Mouse (Mus musculus): ENCODE results near the gene Rac2.

Gene Rac2

DNA sequence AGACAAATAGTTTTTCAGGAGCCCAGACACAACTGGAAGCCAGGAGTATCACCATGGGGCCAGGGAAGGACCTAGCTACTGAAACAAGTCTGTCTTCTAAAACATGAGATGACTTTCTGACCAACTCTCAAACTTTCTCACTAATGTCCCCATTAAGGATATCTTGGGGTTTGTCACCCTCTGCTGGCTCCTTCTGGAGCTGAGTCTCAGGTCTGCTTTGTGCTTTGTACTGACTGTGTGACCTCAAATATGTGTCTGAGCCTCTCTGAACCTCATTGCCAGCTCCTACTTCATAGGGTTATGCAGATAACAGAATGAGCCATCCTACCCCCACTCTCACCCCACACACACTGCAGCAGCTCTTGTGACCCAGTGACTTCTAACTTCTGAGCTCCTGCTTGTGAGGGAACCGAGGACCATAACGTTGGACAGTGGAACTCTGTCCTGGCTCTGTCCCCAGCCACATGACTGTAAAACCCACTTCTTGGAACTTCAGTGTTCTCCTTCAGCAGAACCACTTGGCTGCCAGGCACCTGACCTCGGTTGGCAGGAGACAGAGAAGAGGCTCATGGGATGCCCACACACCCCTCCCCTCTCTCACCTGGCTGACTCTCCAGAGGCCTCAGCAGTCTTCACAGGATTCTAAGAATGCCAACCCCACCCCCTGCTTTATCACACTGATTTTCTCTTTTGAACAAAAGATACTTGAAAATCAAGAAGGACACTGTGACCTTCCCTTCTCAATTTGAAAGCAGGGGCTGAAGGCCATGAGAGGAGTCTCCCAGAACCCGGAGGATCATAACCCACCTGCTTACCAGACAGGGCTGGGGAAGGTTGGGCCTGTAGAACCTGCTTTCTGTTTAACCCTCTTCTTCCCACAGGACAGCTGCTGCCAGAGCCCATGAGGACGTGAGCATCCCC, 24.9 kb downstream of the Rac2 start:
- DNase-seq (ENCODE audit: low spot score in 2 of 2): no peak

DNA sequence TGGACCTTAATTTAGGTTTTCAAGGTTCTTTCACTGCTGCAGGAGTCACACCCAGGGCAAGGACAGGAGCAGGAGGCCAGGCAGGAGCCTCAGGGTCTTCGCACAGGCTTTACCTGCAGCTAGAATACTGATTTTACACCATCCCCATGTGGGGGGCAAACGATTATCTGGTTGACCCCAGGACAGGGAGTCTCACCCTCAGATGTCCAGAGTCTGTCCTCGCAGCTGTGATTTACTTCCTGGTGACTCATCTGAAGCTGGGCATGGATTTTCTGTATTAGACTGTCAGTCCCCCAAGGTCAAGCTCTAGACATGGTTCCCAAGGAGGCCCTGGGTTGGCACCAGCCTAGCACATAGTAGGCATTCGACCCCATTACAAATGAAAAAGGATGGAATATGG, 26.5 kb downstream of the Rac2 start:
- DNase-seq (ENCODE audit: low spot score in 2 of 2): no peak

DNA sequence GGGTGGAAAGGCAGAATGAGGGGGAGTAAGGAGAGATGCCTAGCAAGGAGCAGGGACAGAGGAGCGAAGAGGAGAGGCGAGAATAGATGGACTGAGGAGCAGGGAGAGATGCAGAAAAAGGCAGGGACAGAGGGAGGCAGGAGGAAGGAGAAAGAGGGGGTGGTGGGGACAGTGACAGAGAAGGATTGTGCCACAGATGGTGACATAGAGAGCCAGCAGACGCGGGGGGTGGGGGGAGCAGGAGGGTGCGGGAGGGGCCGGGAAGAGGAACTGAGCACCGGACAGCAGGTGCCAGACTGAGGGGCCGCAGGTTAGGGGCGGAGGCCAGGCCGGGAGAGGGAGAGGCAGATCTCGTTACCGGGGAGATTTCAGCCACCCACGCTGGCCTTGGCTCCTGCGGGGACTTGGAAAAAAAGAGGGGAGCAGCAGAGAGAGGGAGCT, 28.0 kb downstream of the Rac2 start, which contains the start of gene Sstr3:
TSS of gene Sstr3 (minus strand) at position 125 of the 441 bp plus-strand sequence.
- no peak for DNase-seq (ENCODE audit: low spot score in 2 of 2)

DNA sequence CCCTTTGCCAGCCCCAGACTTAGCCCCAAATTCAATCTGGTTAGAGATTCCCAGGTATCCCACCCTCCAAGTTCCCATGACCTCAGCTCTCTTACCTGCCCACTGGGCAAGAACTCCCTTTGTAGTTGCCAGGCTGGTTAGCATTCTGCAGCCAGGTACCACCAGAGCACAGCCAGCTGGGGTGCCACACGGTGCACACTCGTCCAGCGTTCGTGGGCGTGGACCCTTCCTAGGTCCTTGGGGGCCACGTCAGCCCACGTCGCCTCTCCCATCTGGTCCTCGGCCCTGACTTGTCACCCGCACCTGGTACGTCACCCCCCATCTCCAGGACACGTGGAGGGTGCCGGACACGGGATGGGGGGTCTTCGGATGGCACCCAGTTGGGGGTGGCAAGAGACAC, 28.5 kb downstream of the Rac2 start:
- DNase-seq (ENCODE audit: low spot score in 2 of 2): no peak

- no peak for DNase-seq (ENCODE audit: low spot score in 2 of 2)
Measured at GRCm38 (mm10) chr15:78542767-78543303, 29.7 kb downstream of the Rac2 start.

DNA sequence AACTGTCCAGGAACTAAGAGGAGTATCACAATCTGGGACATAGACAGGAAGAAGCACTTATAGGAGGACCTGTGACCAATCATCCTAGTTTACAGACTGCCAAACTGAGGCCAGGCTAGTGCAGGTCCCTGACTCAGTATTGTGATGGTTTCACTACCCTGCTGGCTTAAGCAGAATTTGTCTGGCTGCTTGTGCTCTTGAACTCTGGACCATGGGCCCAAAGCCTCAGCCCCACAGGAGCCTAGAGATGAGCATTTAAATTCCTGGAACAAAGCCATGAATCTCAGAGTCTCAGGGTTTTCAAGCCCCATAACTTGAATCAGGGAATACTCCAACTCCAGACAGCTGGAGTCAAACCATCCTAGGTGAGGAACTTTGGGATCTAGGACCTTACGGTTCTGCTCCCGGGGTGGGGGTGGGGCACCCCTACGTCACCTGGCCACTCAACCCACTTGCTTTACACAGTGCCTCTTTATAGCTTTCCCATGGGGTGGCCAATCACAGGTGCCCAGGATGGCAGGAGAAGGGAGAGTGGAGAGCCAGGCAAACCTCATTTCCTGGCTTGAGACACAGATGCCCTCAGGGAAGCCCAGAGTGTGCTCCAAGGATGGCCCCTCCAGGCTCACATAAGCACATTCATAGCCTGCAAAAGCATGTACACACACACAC, 30.4 kb downstream of the Rac2 start:
- no peak for DNase-seq (ENCODE audit: low spot score in 2 of 2)

DNA sequence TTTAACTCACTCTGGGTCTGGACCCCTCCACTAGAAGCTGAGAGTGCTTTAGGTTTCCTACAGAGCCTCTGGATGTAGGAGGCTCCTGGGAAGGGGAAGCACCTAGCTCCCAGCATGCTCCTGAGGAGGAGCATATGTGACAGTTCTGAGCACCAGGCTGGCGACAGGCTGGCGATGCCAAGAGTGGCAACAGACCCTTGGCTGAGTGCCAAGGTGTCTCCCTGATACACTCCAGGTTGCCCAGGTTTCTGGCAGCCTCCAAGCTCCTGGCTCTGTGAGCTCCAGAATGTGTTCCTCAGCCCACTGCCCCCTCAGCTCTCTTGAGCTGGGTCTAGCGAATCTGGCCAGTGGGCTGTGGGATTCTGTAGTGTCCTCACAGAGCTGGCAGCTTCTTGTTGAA, 31.0 kb downstream of the Rac2 start:
- no peak for DNase-seq (ENCODE audit: low spot score in 2 of 2)

DNA sequence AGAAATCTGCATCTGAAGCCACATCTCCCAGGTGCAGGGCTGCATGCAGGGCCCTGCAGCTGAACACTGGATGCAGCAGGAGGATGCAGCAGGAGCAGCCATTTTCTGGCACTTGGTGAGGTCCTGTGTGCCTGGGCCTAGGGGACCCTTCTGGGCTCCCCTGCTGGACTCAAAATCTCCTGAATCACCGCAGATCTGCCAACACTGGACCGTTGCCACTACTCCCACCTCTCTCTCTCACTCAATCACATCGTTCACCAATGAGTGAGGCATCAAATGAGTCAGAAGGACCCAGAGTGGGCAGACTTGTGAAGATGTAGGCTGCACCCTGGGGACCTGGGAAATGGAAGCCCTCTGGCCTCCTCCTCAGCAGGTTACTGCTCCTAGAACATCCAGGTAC, 31.5 kb downstream of the Rac2 start:
- DNase-seq (ENCODE audit: low spot score in 2 of 2): no peak

DNA sequence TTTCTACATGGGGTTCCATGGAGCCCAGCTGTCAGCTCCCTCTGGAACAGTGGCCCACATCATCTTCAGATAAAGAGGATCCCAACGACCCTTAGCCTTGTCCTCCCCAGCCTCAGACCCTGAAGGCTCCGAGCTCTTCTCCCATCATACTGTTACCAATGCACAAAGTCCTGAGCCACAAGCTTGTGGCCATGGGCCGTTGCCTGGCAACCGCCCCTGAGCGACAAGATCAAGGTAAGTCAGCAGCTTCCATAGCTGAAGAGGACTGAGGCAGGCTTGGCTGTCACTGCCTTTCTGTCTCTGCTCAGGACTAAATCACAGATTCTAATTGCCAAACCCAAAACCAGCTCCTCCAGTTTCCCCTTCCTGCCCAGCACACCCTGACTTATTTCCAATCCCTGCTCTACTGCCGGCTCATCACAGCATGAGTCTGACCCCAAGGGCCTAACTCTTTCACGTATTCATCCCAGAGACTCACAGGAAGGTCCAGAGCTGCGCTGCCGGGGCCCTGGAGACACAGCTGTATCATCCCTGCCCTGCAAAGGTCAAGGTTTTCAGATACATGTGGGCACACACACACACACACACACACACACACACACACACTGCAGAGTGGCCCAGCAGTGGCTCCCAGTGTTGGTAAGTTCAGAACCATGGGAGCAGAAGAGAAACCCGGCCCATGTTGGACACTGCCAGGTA, 36.7 kb downstream of the Rac2 start:
- DNase-seq (ENCODE audit: low spot score in 2 of 2): no peak

DNA sequence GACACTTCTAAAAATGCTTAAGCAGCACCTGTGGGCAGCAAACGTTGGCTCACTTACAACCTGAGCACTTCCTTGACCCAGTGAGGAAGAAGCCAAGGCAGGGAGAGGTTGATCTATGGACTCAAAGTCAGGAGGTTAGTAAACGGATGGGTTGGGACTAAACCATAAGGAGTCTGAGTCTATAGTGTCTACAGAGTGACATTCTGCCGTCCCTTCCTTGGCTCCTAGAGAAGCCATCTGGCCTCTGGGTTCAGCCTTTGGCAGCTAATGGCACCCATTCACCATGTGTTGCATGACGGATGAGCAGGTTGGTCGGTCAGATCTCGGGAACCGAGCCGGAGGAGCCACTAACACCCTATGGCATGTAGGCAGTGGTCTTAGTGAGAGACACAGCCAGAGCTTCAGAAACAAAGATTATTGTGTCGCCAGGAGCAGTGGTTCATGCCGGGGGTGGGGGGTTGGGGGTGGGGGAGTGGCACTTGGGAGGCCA, 39.2 kb downstream of the Rac2 start:
- no peak for DNase-seq (ENCODE audit: low spot score in 2 of 2)

DNA sequence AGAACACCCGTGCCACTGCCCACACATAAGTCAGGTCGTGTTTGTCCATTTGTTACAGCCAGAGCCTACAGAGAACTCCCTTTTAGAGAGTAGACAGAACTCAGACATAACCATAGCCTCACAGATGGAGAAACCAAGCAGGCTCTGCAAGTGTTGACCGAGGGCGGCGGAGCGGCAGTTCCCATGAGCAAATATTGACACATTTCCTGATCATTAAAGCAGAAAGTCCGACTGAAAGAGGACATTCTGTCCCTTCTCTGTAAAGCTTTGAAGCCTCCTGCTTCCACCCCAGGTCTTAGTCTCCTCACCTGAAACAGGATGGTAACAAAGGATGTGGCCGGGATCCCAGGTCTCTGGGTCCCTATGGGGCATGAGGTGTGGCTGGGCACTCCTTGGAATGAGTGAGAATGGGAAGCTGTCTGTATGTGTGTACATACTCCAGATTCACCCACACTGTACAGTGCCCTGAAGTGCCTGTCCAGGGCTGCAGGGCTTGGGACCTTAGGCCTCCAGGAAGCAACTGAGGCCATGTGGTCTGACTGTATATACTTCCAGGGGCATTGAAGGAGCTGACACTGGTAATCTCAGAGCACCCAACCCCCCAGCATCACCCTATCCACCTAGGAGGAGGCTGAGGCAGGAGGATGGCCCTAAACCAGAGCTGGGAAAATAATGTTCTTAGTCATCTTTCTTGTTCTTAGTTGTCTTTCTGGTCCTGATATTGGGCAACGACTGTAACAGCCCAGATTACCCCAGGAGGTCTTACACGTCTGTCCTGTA, 39.8 kb downstream of the Rac2 start:
- DNase-seq (ENCODE audit: low spot score in 2 of 2): no peak

DNA sequence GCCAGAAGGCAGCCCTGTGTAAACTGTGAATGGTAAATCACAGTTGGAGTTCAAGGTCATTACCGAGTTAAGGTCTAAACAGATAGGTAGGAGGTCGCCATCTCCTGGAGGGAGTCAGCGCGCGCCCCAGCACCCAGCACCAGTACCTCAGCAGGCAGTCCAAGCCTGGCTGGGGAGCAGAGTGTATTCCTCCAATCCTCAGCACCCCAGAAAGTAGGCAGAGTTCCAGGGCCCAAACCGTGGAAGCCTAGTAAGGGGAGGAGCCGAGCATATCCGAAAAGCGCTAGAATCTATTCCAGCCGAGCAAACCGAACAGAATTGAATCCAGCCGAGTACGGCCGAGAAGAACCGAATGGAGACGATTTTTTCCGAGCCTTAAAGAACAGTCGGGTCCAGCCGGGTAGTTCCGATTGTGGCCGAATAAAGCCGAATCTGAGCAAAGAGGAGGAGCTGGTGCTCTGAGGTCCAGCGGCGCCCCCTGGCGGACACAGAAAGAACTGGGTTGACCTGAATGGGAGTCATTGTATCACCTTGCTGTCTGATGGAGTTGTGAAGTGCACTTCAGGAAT, 40.6 kb downstream of the Rac2 start:
- DNase-seq (ENCODE audit: low spot score in 2 of 2): peak; percentile 98 to 99

DNA sequence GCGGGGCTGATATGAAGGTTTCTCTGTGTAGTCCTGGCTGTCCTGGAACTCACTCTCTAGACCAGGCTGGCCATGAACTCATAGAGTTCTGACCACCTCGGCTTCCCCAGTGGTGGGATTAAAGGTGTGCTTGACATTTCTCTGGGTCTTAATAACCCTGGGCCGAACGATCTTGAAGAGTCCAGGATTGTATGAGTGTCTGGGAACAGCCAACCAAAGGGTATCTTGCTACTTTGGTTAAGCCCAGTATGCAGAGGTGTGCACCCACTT, 41.2 kb downstream of the Rac2 start:
- no peak for DNase-seq (ENCODE audit: low spot score in 2 of 2)

DNA sequence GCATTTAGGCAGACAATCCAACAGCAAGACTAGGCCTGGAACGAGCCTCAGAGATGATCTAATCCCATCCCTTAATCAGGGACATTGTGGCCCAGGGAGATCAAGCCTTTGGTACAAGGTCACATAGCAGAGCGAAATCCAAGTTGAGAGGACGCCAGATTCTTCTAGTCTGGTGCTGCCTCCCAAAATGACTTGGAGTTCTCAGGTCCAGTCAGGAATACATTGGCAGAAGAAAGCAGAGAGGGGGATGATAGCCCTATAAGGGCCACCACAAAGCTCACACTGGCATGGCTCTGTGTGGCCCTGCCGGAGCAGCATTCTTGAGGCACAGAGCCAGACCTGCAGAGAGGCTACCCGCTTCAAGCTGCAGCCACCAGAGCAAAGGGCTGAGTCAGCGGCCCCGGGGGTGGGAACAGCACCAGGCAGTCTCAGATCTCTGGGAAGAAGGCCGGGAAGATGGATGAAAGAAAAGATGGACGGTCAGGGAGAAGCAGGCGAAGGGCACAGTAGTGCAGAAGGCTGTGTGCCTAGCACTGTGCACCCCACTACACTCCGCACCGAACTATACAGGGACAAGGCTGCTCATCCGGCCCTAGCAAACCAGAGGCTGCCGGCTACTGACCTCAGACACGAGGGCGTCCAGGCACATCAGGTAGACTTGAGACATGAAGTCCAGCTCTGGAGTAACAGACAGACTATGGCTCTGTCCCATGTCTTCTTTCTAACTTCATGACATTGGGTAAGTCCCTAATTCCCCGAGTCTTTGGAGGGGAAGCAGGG, 41.7 kb downstream of the Rac2 start, which contains the start of gene C1qtnf6:
TSS of gene C1qtnf6 (minus strand) at position 746 of the 780 bp plus-strand sequence.
- DNase-seq (ENCODE audit: low spot score in 2 of 2): no peak

GRCm38 (mm10) chr15:78530141-78530540, 42.4 kb downstream of the Rac2 start:
- no peak for DNase-seq (ENCODE audit: low spot score in 2 of 2)

- DNase-seq (ENCODE audit: low spot score in 2 of 2): peak; percentile 65
Measured at GRCm38 (mm10) chr15:78529428-78529990, 43.1 kb downstream of the Rac2 start.

- DNase-seq (ENCODE audit: low spot score in 2 of 2): no peak
Measured at GRCm38 (mm10) chr15:78528726-78529411, 43.7 kb downstream of the Rac2 start.

- peak in 1 of 2 experiments; percentile 62 for DNase-seq (ENCODE audit: low spot score in 2 of 2)
Measured at GRCm38 (mm10) chr15:78527973-78528372, 44.6 kb downstream of the Rac2 start.

DNA sequence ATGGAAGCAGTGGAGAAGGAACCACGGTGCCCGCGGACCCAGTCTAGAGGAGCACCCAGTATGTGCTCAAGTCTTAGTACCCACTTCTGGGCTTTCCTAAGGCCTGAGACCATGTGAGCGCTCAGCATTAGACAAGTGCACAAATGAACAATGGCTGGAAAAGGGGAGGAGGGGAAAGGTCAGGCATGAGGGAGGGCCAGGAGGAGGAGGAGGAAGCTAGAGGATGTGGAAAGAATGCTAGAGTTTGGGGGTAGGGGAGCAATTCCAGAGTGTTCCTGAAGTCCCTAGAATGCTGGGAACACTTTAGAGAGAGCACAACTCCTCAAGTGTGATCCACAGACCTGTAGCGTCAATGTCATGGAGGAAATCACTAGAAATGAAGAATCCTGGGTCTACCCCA, 48.4 kb downstream of the Rac2 start:
- DNase-seq (ENCODE audit: low spot score in 2 of 2): no peak

Data from frontal cortex, postnatal 14 days (tissue).